Mouse (Mus musculus) spleen, adult 2 months (tissue): ENCODE results near the gene Dph2. TPM values are rescaled to one million over a fixed set of nuclear protein-coding genes. Genes with fewer than 3 reads are reported as not detected.

Experiments
- DNase-seq, 2 experiments: peaks; one replicate each; pipeline versions ENCODE4 v3.0.0 to v3.0.0-alpha.2; 2012 to 2021; ENCODE audit warnings: low spot score in 2 of 2, low read depth in 1 of 2
- H3K27ac ChIP-seq: fragments of 200-500 bp; 2 replicates; pipeline ENCODE4 v1.5.1; 2012; ENCODE audit warnings: low read length, inconsistent platforms; ENCODE audit not compliant: insufficient read depth
- H3K27me3 ChIP-seq: fragments of 200-500 bp; 2 replicates; pipeline ENCODE4 v1.6.1; 2012; ENCODE audit warnings: mild to moderate bottlenecking, moderate library complexity, low read length, inconsistent platforms; ENCODE audit not compliant: control insufficient read depth, insufficient read depth
- H3K36me3 ChIP-seq: fragments of 200-500 bp; 2 replicates; pipeline ENCODE4 v1.6.1; 2012; ENCODE audit warnings: mild to moderate bottlenecking, low read length, inconsistent platforms; ENCODE audit not compliant: control insufficient read depth, insufficient read depth
- H3K4me1 ChIP-seq: fragments of 200-500 bp; 2 replicates; pipeline ENCODE4 v1.6.1; 2011; ENCODE audit warnings: inconsistent platforms; ENCODE audit not compliant: control insufficient read depth, insufficient read depth, insufficient read length
- H3K4me3 ChIP-seq: fragments of 200-500 bp; 2 replicates; pipeline ENCODE4 v1.5.1; 2011; ENCODE audit warnings: mild to moderate bottlenecking, inconsistent platforms; ENCODE audit not compliant: insufficient read depth, insufficient read length; ENCODE audit errors: extremely low read depth
- CTCF ChIP-seq: fragments of 200-500 bp; IDR thresholded peaks from 2 replicates; pipeline ENCODE4 v1.5.1; 2011; ENCODE audit warnings: mild to moderate bottlenecking, inconsistent platforms; ENCODE audit not compliant: insufficient read depth, insufficient read length, insufficient replicate concordance; ENCODE audit errors: extremely low read depth
- POLR2A ChIP-seq: fragments of 200-500 bp; IDR thresholded peaks from 2 replicates; pipeline ENCODE4 v1.6.1; 2011; ENCODE audit warnings: low read depth, low read length, inconsistent platforms
- WGBS: fragments of 180-500 bp; shearing (Covaris S2); methylation state at CpG from one replicate; pipeline ENCODE4 v1.1.7; 2018; 5-methylcytosine and 5-hydroxymethylcytosine counted together
- polyA plus RNA-seq: library from polyadenylated mRNA; depleted of rRNA; stranded (reverse); fragments of >200 nt; gene quantifications from 2 replicates; pipeline ENCODE4 v1.2.3, GENCODE M21; 2012; rRNA removed

Dph2 gene
- polyA plus RNA-seq, 1 experiment: 20.9 TPM

DNA sequence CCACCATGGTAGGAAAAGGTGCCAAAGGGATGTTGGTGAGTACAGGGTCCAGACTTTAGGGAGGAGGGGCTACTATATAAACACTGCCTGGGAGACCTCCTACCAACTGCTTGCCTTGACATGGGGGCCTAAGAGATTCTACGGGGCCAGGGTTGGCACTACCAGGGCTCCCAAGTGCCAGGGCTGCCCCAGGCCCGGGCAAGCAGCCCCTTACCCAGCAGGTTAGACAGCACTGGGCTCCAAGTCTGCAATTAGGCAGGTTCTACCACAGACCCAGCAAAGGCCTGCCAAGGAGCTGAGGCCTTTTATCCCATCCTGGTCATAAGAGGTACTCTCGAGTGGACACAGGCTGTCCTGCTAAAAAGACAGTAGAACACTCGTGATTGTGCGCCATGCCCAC, 48.7 kb downstream of the Dph2 start:
- no peak for DNase-seq
- Histone ChIP-seq H3K4me3 (no peak overlapping the region), H3K27ac (no peak overlapping the region), H3K4me1 (no peaks in the 10 kb centered on the region), H3K27me3 (no peaks in the 10 kb centered on the region), H3K36me3 (no peaks in the 10 kb centered on the region)
- WGBS: 89% methylated on average over 5 of the region's 5 CpGs
- TF ChIP-seq CTCF (no peak), POLR2A (no peak)

- no peak for DNase-seq
- no peak overlapping the region for H3K4me3 ChIP-seq
- H3K36me3 ChIP-seq: no peaks in the 10 kb centered on the region
- TF ChIP-seq CTCF (no peak), POLR2A (no peak)
- no peak overlapping the region for H3K27ac ChIP-seq
- no peaks in the 10 kb centered on the region; the same call in 1 of the 2 replicates for H3K27me3 ChIP-seq
- 0 out of 2 replicates have a peak, but pooled peaks cover 3% of the 10 kb centered on the region for H3K4me1 ChIP-seq
- 90% methylated on average over 3 of the region's 3 CpGs for WGBS
These were observed 50.3 kb downstream of the Dph2 start for GRCm38 (mm10) chr4:117841566-117841965.

GRCm38 (mm10) chr4:117840821-117841220, 51.0 kb downstream of the Dph2 start:
- no peak for TF ChIP-seq CTCF
- TF ChIP-seq POLR2A: no peak
- Histone ChIP-seq H3K27ac (no peak overlapping the region), H3K36me3 (no peaks in the 10 kb centered on the region), H3K4me3 (no peak overlapping the region), H3K4me1 (peaks cover 3% of the 10 kb centered on the region; the same call in 1 of the 2 replicates), H3K27me3 (peaks cover 3% of the 10 kb centered on the region; the same call in 1 of the 2 replicates)
- DNase-seq: no peak
- WGBS: 92% methylated on average over 5 of the region's 5 CpGs

GRCm38 (mm10) chr4:117839366-117839765, 52.5 kb downstream of the Dph2 start:
- Histone ChIP-seq H3K4me1 (peaks cover 3% of the 10 kb centered on the region; the same call in 1 of the 2 replicates), H3K27me3 (peaks cover 5% of the 10 kb centered on the region; the same call in 1 of the 2 replicates), H3K36me3 (no peaks in the 10 kb centered on the region), H3K27ac (no peak overlapping the region), H3K4me3 (no peak overlapping the region)
- TF ChIP-seq POLR2A: no peak
- TF ChIP-seq CTCF: no peak
- no peak for DNase-seq
- 84% methylated on average over 6 of the region's 6 CpGs for WGBS

Other genes starting within 250 kb of the Dph2 start
- gene Dmap1, start 209.8 kb downstream of the Dph2 start, polyA plus RNA-seq: 13.9 and 16.4 TPM in 2 replicates
- gene Gm12845, start 167.6 kb downstream of the Dph2 start, polyA plus RNA-seq: not detected in 2 replicates
- not detected in 2 replicates for gene Klf17, start 126.4 kb downstream of the Dph2 start, polyA plus RNA-seq
- gene Slc6a9, start 57.5 kb downstream of the Dph2 start, polyA plus RNA-seq: 54.1 and 68.5 TPM in 2 replicates
- gene Ccdc24, start 19.5 kb downstream of the Dph2 start, polyA plus RNA-seq: 0.53 and 0.92 TPM in 2 replicates
- 6.5 and 7.6 TPM in 2 replicates for gene B4galt2, start 8.5 kb downstream of the Dph2 start, polyA plus RNA-seq
- gene Atp6v0b, start 4.7 kb downstream of the Dph2 start, polyA plus RNA-seq: 382 and 485 TPM in 2 replicates
- 41.7 and 47.4 TPM in 2 replicates for gene Ipo13, start 23.0 kb upstream of the Dph2 start, polyA plus RNA-seq
- gene Artn, start 37.7 kb upstream of the Dph2 start, polyA plus RNA-seq: 0.89 and 1.2 TPM in 2 replicates
- 8.9 and 12.3 TPM in 2 replicates for gene St3gal3, start 242.9 kb upstream of the Dph2 start, polyA plus RNA-seq